Mouse (Mus musculus): Measurements from ENCODE around the gene Elob. TPM values are rescaled to one million over a fixed set of nuclear protein-coding genes. Genes with fewer than 3 reads are reported as not detected.

The Elob gene
- polyA plus RNA-seq, 1 experiment = 237 TPM

DNA sequence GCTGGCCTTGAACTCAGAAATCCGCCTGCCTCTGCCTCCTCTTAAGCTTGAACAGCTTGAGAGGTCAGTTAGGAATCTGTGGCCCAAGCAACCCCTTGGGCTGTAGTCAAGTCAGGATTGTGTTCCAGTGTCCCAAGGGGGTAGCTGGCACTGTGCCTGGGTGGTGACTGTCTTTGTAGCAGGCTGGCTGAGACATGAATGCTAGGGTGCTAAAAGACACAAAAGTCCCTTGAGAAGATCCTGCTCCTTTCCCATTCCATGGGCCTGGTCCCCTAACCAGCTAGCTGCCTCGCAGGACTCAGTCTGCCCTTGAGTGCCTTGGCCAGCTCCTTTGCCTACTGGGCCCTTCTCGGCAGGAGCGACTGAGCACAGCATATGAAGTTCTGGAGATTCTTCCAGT, 34.0 kb upstream of the Elob start:
- Histone ChIP-seq H3K36me3 (ENCODE audit: control insufficient read depth, insufficient read depth, low read length) (no peaks in the 10 kb centered on the region), H3K27me3 (ENCODE audit: control insufficient read depth, insufficient read depth, low read length) (no peaks in the 10 kb centered on the region), H3K27ac (ENCODE audit: insufficient read depth, low read length) (no peak overlapping the region), H3K4me3 (ENCODE audit: extremely low read depth, insufficient read depth, insufficient read length) (no peak overlapping the region), H3K4me1 (ENCODE audit: control insufficient read depth, insufficient read depth, insufficient read length) (no peaks in the 10 kb centered on the region)
- DNase-seq (ENCODE audit: low read depth in 1 of 2, low spot score in 2 of 2) = no peak
- TF ChIP-seq CTCF (IDR thresholded peaks at IDR 0.05; ENCODE audit: extremely low read depth, insufficient read depth, insufficient read length, insufficient replicate concordance) (no peak), POLR2A (IDR thresholded peaks at IDR 0.05; ENCODE audit: low read depth, low read length) (no peak)
- WGBS = 85% methylated on average over 4 of the region's 4 CpGs

DNA sequence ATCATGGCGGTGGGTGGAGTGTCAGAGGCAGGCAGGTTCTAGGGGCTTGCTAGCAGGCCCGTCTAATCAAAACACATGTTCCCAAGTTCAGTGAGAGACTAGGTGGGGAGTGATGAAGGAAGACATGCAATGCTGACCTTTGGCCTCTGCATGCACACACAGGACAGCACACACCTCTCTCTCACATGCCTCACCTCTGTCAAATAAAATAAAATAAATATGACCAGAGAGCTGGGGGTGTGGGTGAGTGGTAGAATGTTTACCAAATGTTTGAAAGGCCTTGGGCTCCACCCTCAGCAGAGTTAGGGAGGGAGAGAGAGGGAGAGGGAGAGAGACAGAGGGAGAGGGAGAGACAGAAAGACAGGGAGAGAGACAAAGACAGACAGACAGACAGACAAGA, 29.0 kb upstream of the Elob start:
- no peak for DNase-seq (ENCODE audit: low read depth in 1 of 2, low spot score in 2 of 2)
- no peaks in the 10 kb centered on the region for H3K4me1 ChIP-seq (ENCODE audit: control insufficient read depth, insufficient read depth, insufficient read length)
- WGBS = 93% methylated on average over 2 of the region's 2 CpGs
- no peaks in the 10 kb centered on the region for H3K27me3 ChIP-seq (ENCODE audit: control insufficient read depth, insufficient read depth, low read length)
- H3K36me3 ChIP-seq (ENCODE audit: control insufficient read depth, insufficient read depth, low read length) = no peaks in the 10 kb centered on the region
- H3K27ac ChIP-seq (ENCODE audit: insufficient read depth, low read length) = no peak overlapping the region
- no peak overlapping the region for H3K4me3 ChIP-seq (ENCODE audit: extremely low read depth, insufficient read depth, insufficient read length)
- TF ChIP-seq CTCF (IDR thresholded peaks at IDR 0.05; ENCODE audit: extremely low read depth, insufficient read depth, insufficient read length, insufficient replicate concordance) (no peak), POLR2A (IDR thresholded peaks at IDR 0.05; ENCODE audit: low read depth, low read length) (no peak)

DNA sequence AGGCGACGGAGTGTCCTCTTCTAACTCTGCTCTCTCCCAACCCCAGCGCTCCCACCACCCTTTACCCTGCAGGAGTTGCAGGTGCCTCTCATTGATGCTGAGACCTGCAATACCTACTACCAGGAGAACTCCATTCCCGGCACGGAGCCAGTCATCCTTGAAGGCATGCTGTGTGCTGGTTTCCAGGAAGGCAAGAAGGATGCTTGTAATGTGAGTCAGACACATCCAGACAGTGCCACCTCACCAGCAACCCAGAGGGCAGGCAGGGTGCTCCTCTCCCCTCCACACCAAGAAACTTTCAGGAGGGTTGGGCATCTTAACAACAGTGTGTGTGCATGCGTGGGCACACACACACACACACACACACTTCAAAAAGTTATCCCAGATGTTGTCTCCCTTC, 28.3 kb upstream of the Elob start:
- no peak for DNase-seq (ENCODE audit: low read depth in 1 of 2, low spot score in 2 of 2)
- WGBS = 92% methylated on average over 6 of the region's 6 CpGs
- TF ChIP-seq CTCF (IDR thresholded peaks at IDR 0.05; ENCODE audit: extremely low read depth, insufficient read depth, insufficient read length, insufficient replicate concordance) (no peak), POLR2A (IDR thresholded peaks at IDR 0.05; ENCODE audit: low read depth, low read length) (no peak)
- H3K36me3 ChIP-seq (ENCODE audit: control insufficient read depth, insufficient read depth, low read length) = no peaks in the 10 kb centered on the region
- no peak overlapping the region for H3K27ac ChIP-seq (ENCODE audit: insufficient read depth, low read length)
- H3K4me1 ChIP-seq (ENCODE audit: control insufficient read depth, insufficient read depth, insufficient read length) = no peaks in the 10 kb centered on the region
- H3K27me3 ChIP-seq (ENCODE audit: control insufficient read depth, insufficient read depth, low read length) = no peaks in the 10 kb centered on the region
- no peak overlapping the region for H3K4me3 ChIP-seq (ENCODE audit: extremely low read depth, insufficient read depth, insufficient read length)

DNA sequence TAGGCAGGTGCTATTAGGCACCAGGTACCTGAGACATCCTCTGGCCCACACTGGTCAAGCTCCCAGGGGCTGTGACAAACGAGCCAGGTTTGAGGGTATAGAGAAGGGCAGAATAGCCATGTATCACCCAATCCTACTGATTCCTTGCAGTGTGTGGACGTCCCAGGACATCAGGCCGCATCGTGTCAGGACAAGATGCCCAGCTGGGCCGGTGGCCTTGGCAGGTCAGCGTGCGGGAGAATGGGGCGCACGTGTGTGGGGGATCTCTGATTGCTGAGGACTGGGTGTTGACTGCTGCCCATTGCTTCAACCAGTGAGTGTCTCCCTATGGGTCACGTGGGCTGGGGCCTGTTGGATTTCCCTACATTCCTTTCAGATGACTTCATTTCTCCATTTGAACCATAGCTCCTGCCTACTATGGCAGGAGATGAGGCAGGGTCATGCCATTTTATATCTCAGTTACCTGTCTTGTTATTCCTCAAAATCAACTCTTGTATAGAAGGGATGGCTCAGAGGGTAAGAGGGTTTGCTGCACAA, 25.4 kb upstream of the Elob start:
- Histone ChIP-seq H3K27ac (ENCODE audit: insufficient read depth, low read length) (no peak overlapping the region), H3K4me3 (ENCODE audit: extremely low read depth, insufficient read depth, insufficient read length) (no peak overlapping the region)
- 91% methylated on average over 10 of the region's 10 CpGs for WGBS

DNA sequence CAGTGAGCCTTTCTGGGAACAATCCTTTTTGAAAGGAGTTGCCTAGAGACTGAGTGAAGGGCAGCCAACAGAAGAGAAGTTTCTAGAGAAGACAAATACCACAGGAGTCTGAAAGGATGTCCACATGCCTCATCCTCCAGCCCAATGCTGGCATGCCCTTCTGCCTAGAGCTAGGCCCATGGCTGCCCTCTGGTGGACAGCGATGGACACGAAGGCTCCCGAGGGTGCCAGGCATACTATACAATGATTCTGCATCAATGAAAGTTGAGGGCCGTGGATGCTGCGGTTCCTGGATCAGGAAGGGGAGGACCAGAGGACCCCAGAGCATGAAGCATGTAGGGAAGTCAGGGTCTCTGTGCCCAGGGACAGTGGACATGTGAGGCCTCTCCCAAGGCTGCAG, 24.4 kb upstream of the Elob start:
- peak in 1 of 2 experiments; percentile 46 for DNase-seq (ENCODE audit: low read depth in 1 of 2, low spot score in 2 of 2)
- Histone ChIP-seq H3K27me3 (ENCODE audit: control insufficient read depth, insufficient read depth, low read length) (no peaks in the 10 kb centered on the region), H3K4me3 (ENCODE audit: extremely low read depth, insufficient read depth, insufficient read length) (no peak overlapping the region), H3K4me1 (ENCODE audit: control insufficient read depth, insufficient read depth, insufficient read length) (no peaks in the 10 kb centered on the region), H3K36me3 (ENCODE audit: control insufficient read depth, insufficient read depth, low read length) (no peaks in the 10 kb centered on the region), H3K27ac (ENCODE audit: insufficient read depth, low read length) (no peak overlapping the region)
- TF ChIP-seq CTCF (IDR thresholded peaks at IDR 0.05; ENCODE audit: extremely low read depth, insufficient read depth, insufficient read length, insufficient replicate concordance) = peak; percentile 48; the same call in 1 of the 2 replicates
- no peak for TF ChIP-seq POLR2A (IDR thresholded peaks at IDR 0.05; ENCODE audit: low read depth, low read length)
- WGBS = 41% methylated on average over 5 of the region's 5 CpGs

More for the DNA sequence above, 25.4 kb upstream of the Elob start:
- TF ChIP-seq POLR2A (IDR thresholded peaks at IDR 0.05; ENCODE audit: low read depth, low read length) (no peak), CTCF (IDR thresholded peaks at IDR 0.05; ENCODE audit: extremely low read depth, insufficient read depth, insufficient read length, insufficient replicate concordance) (no peak)
- no peaks in the 10 kb centered on the region for H3K4me1 ChIP-seq (ENCODE audit: control insufficient read depth, insufficient read depth, insufficient read length)
- no peaks in the 10 kb centered on the region for H3K27me3 ChIP-seq (ENCODE audit: control insufficient read depth, insufficient read depth, low read length)
- DNase-seq (ENCODE audit: low read depth in 1 of 2, low spot score in 2 of 2) = no peak
- no peaks in the 10 kb centered on the region for H3K36me3 ChIP-seq (ENCODE audit: control insufficient read depth, insufficient read depth, low read length)

DNA sequence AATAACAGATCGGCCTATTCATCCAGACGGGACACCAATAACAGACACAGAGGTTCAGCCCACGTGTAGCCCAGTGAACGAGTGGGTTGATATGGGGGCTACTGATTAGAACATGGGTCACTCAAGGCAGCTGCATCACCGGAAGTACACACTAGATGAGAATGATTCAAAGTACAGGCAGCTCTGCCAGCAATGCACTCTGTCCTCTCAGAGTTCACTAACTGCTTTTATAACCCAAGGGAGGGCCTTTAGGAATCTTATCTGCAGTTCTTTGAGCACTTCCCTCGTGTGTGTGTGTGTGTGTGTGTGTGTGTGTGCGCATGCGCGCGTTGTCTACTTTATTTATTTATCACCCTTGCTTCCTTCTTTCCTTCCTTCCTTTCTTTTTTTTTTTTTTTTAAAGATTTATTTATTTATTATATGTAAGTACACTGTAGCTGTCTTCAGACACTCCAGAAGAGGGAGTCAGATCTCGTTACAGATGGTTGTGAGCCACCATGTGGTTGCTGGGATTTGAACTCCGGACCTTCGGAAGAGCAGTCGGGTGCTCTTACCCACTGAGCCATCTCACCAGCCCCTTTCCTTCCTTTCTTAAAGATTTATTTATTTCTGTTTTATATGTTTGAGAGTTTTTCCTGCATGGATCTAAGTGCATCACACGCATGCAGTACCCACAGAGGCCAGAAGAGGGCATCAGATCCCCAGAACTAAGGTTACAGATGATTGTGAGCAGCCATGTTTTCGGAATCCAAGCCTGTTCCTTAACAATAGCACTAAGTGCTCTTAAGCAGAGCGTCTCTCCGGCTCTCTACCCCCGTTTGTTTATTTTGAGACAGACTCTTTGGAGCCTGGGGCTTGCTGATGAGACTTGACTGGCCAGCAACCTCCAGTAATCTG, 22.2 kb upstream of the Elob start:
- Histone ChIP-seq H3K4me3 (ENCODE audit: extremely low read depth, insufficient read depth, insufficient read length) (no peak overlapping the region), H3K27me3 (ENCODE audit: control insufficient read depth, insufficient read depth, low read length) (no peaks in the 10 kb centered on the region), H3K27ac (ENCODE audit: insufficient read depth, low read length) (no peak overlapping the region), H3K36me3 (ENCODE audit: control insufficient read depth, insufficient read depth, low read length) (no peaks in the 10 kb centered on the region), H3K4me1 (ENCODE audit: control insufficient read depth, insufficient read depth, insufficient read length) (no peaks in the 10 kb centered on the region)
- peak; percentile 48; the same call in 1 of the 2 replicates for TF ChIP-seq CTCF (IDR thresholded peaks at IDR 0.05; ENCODE audit: extremely low read depth, insufficient read depth, insufficient read length, insufficient replicate concordance)
- TF ChIP-seq POLR2A (IDR thresholded peaks at IDR 0.05; ENCODE audit: low read depth, low read length) = no peak
- DNase-seq (ENCODE audit: low read depth in 1 of 2, low spot score in 2 of 2) = peak in 1 of 2 experiments; percentile 28
- WGBS = 58% methylated on average over 18 of the region's 19 CpGs

DNA sequence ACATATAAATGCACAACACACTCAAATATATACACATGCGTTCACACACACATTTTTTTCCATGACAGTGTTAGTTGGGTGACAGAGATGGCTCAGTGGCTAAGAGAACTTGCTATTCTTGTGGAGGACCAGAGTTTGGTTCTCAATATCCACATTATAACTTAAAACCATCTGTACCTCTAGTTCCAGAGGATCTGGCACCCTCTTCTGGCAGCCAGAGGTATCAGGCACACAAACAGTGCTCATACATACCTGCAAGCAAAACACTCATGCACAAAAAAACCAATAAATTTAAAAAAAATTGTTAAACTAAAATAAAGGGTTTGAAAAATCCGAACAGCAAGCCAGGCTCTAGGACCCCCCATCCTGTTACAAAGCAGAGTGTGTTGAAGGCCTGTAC, 21.1 kb upstream of the Elob start:
- H3K4me1 ChIP-seq (ENCODE audit: control insufficient read depth, insufficient read depth, insufficient read length) = no peaks in the 10 kb centered on the region
- H3K27me3 ChIP-seq (ENCODE audit: control insufficient read depth, insufficient read depth, low read length) = no peaks in the 10 kb centered on the region
- 83% methylated on average over 2 of the region's 2 CpGs for WGBS
- no peak overlapping the region for H3K4me3 ChIP-seq (ENCODE audit: extremely low read depth, insufficient read depth, insufficient read length)
- H3K36me3 ChIP-seq (ENCODE audit: control insufficient read depth, insufficient read depth, low read length) = no peaks in the 10 kb centered on the region
- no peak for TF ChIP-seq CTCF (IDR thresholded peaks at IDR 0.05; ENCODE audit: extremely low read depth, insufficient read depth, insufficient read length, insufficient replicate concordance)
- no peak for TF ChIP-seq POLR2A (IDR thresholded peaks at IDR 0.05; ENCODE audit: low read depth, low read length)
- DNase-seq (ENCODE audit: low read depth in 1 of 2, low spot score in 2 of 2) = no peak
- no peak overlapping the region for H3K27ac ChIP-seq (ENCODE audit: insufficient read depth, low read length)

Data from spleen, adult 2 months (tissue).